Mouse (Mus musculus): Measurements from ENCODE around the gene Actr8.

Actr8 gene

GRCm38 (mm10) chr14:30039413-30039812, 61.3 kb downstream of the Actr8 start:
- no peak for DNase-seq (ENCODE audit: low spot score)

- no peak for DNase-seq (ENCODE audit: low spot score)
Observed at GRCm38 (mm10) chr14:30041836-30042235, 63.7 kb downstream of the Actr8 start.

- DNase-seq (ENCODE audit: low spot score) = no peak
Observed at GRCm38 (mm10) chr14:30043356-30043940, 65.3 kb downstream of the Actr8 start.

- DNase-seq (ENCODE audit: low spot score) = no peak
Observed at GRCm38 (mm10) chr14:30045239-30045638, 67.1 kb downstream of the Actr8 start.

GRCm38 (mm10) chr14:30045704-30046220, 67.6 kb downstream of the Actr8 start:
- DNase-seq (ENCODE audit: low spot score) = no peak

- DNase-seq (ENCODE audit: low spot score) = no peak
Observed at GRCm38 (mm10) chr14:30046976-30047375, 68.8 kb downstream of the Actr8 start.

GRCm38 (mm10) chr14:30048049-30048448, 69.9 kb downstream of the Actr8 start:
- DNase-seq (ENCODE audit: low spot score) = no peak

GRCm38 (mm10) chr14:30050280-30050679, 72.1 kb downstream of the Actr8 start:
- DNase-seq (ENCODE audit: low spot score) = no peak

GRCm38 (mm10) chr14:30054922-30055321, 76.8 kb downstream of the Actr8 start:
- no peak for DNase-seq (ENCODE audit: low spot score)

Data from layer of hippocampus, adult 9-10 months (tissue).